Mouse (Mus musculus): Measurements from ENCODE around the gene Efhd2. TPM values are rescaled to one million over a fixed set of nuclear protein-coding genes. Genes with fewer than 3 reads are reported as not detected.

Efhd2 gene
- total and polyA plus RNA-seq, 2 experiments from 2014 or later: 38.8 to 49.0 TPM

DNA sequence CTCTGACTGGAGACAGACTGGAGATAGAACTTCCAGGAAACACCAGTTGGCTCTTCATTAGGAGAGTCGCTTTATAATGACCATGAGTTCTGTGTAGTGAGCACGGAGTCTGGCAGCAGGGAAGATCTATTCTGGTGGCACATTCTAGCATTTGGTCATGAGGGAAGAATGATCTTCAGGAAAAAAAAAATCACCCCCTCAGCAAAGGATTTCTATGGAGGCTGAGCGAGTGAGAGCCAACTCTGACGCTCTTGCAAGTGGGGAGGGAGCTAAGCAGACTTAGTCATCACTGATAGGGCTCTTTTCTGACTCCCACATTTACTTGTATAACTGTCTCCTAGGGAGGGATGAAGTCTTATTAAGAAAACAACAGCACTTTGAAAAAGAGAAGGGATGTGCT, 4.4 kb upstream of the Efhd2 start:
- Histone ChIP-seq H3K9me3 (ENCODE audit: low read length) (no peaks in the 10 kb centered on the region), H3K27ac (ENCODE audit: low read depth, low read length) (no peak overlapping the region), H3K36me3 (ENCODE audit: insufficient read depth, low read length) (no peaks in the 10 kb centered on the region), H3K27me3 (ENCODE audit: insufficient read depth, low read length) (no peaks in the 10 kb centered on the region), H3K4me1 (ENCODE audit: insufficient read depth, low read length) (no peaks in the 10 kb centered on the region), H3K4me3 (ENCODE audit: low read depth, low read length) (no peak overlapping the region), H3K9ac (replicated peaks; ENCODE audit: low read length, poor library complexity, severe bottlenecking) (no peak overlapping the region), H3K4me2 (ENCODE audit: low read depth, low read length, poor library complexity, severe bottlenecking) (no peak overlapping the region)
- no peak for DNase-seq (ENCODE audit: low spot score)
- no peak for ATAC-seq (ENCODE audit: low FRiP score)
- 77% methylated on average over 4 of the region's 4 CpGs for WGBS
- TF ChIP-seq CTCF (IDR thresholded peaks at IDR 0.05): no peak

GRCm38 (mm10) chr4:141878621-141879020, 3.9 kb upstream of the Efhd2 start:
- H3K27ac ChIP-seq (ENCODE audit: low read depth, low read length): no peak overlapping the region
- no peaks in the 10 kb centered on the region for H3K4me1 ChIP-seq (ENCODE audit: insufficient read depth, low read length)
- no peak overlapping the region for H3K4me2 ChIP-seq (ENCODE audit: low read depth, low read length, poor library complexity, severe bottlenecking)
- no peak for TF ChIP-seq CTCF (IDR thresholded peaks at IDR 0.05)
- H3K27me3 ChIP-seq (ENCODE audit: insufficient read depth, low read length): no peaks in the 10 kb centered on the region
- no peak overlapping the region for H3K4me3 ChIP-seq (ENCODE audit: low read depth, low read length)
- no peaks in the 10 kb centered on the region for H3K36me3 ChIP-seq (ENCODE audit: insufficient read depth, low read length)
- no peaks in the 10 kb centered on the region for H3K9me3 ChIP-seq (ENCODE audit: low read length)
- ATAC-seq (ENCODE audit: low FRiP score) (no peak), DNase-seq (ENCODE audit: low spot score) (no peak)
- no peak overlapping the region for H3K9ac ChIP-seq (replicated peaks; ENCODE audit: low read length, poor library complexity, severe bottlenecking)
- WGBS: 82% methylated on average over 7 of the region's 7 CpGs

- no peaks in the 10 kb centered on the region for H3K27me3 ChIP-seq (ENCODE audit: insufficient read depth, low read length)
These were observed 875 bp upstream of the Efhd2 start for GRCm38 (mm10) chr4:141875481-141876108.

DNA sequence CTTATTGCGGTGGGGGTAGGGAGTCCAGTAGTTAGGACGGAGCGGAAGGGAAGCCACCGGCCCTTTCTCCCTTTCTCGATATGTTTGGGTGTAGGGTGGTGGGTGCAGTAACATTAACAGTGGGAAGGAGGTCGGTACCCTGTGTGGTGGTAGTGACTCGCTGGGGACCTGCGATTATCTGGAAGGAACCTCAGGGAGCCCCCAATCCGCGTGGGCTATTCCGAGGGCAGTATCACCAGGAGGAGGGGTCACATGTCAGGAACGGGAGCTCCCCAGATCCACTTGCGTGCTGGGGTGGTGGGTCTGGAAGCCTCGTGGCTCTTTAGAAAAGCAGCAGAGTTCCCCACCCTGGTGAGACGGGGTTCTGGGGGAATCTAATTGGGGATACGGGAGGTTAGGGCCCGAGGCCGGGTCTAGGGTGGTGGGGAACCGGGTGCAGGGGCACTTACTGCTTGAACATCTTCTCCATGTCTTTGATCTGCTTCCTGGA, 564 bp downstream of the Efhd2 start:
- TF ChIP-seq CTCF (IDR thresholded peaks at IDR 0.05): no peak
- under 1% methylated on average over 19 of the region's 19 CpGs for WGBS
- Histone ChIP-seq H3K9ac (replicated peaks; ENCODE audit: low read length, poor library complexity, severe bottlenecking) (peak overlapping the region; percentile 80), H3K9me3 (ENCODE audit: low read length) (no peaks in the 10 kb centered on the region), H3K27me3 (ENCODE audit: insufficient read depth, low read length) (no peaks in the 10 kb centered on the region), H3K27ac (ENCODE audit: low read depth, low read length) (peak overlapping the region; percentile 57), H3K4me1 (ENCODE audit: insufficient read depth, low read length) (peaks cover 8% of the 10 kb centered on the region; the same call in 1 of the 2 replicates), H3K4me3 (ENCODE audit: low read depth, low read length) (peak overlapping the region; percentile 83), H3K36me3 (ENCODE audit: insufficient read depth, low read length) (no peaks in the 10 kb centered on the region; the same call in 1 of the 2 replicates), H3K4me2 (ENCODE audit: low read depth, low read length, poor library complexity, severe bottlenecking) (peak overlapping the region; percentile 70)
- ATAC-seq (ENCODE audit: low FRiP score): peak; percentile 28; the same call in 1 of the 2 replicates
- DNase-seq (ENCODE audit: low spot score): no peak

More at GRCm38 (mm10) chr4:141875481-141876108, 875 bp upstream of the Efhd2 start:
- peak; percentile 53 for TF ChIP-seq CTCF (IDR thresholded peaks at IDR 0.05)
- Histone ChIP-seq H3K36me3 (ENCODE audit: insufficient read depth, low read length) (no peaks in the 10 kb centered on the region; the same call in 1 of the 2 replicates), H3K27ac (ENCODE audit: low read depth, low read length) (peak overlapping the region; percentile 57), H3K4me2 (ENCODE audit: low read depth, low read length, poor library complexity, severe bottlenecking) (peak overlapping the region; percentile 70), H3K9me3 (ENCODE audit: low read length) (no peaks in the 10 kb centered on the region), H3K4me1 (ENCODE audit: insufficient read depth, low read length) (peaks cover 5% of the 10 kb centered on the region; the same call in 1 of the 2 replicates), H3K9ac (replicated peaks; ENCODE audit: low read length, poor library complexity, severe bottlenecking) (peak overlapping the region; percentile 80), H3K4me3 (ENCODE audit: low read depth, low read length) (peak overlapping the region; percentile 83)
- ATAC-seq (ENCODE audit: low FRiP score) (peak; percentile 17; the same call in 1 of the 2 replicates), DNase-seq (ENCODE audit: low spot score) (peak; percentile 61)
- 9% methylated on average over 8 of the region's 8 CpGs for WGBS

DNA sequence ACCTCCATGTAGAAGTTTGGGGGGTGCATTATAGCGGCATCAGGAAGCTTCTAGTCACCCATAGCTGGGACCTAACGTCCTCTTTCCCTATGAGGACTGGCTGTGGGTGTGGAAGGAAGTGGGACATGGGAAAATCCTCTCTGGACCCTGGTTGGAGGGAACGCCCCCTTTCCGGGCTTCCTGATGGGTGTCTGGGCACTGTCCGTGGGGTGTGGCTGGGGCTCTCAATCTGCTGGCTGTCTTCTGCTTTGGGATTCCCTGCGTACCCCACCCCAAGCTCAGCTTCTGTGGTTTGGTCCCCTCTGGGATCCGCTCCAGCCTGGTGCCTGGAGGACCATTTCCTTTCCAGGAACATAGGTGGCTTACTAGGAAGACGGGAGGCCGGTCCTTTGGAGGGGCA, 1.7 kb downstream of the Efhd2 start:
- ATAC-seq (ENCODE audit: low FRiP score): no peak
- 78% methylated on average over 9 of the region's 9 CpGs for WGBS
- Histone ChIP-seq H3K36me3 (ENCODE audit: insufficient read depth, low read length) (no peaks in the 10 kb centered on the region; the same call in 1 of the 2 replicates), H3K9me3 (ENCODE audit: low read length) (no peaks in the 10 kb centered on the region), H3K27me3 (ENCODE audit: insufficient read depth, low read length) (no peaks in the 10 kb centered on the region), H3K4me1 (ENCODE audit: insufficient read depth, low read length) (peaks cover 8% of the 10 kb centered on the region; the same call in 1 of the 2 replicates), H3K4me3 (ENCODE audit: low read depth, low read length) (peak overlapping the region; percentile 83), H3K9ac (replicated peaks; ENCODE audit: low read length, poor library complexity, severe bottlenecking) (no peak overlapping the region; the same call in 1 of the 2 replicates), H3K27ac (ENCODE audit: low read depth, low read length) (no peak overlapping the region), H3K4me2 (ENCODE audit: low read depth, low read length, poor library complexity, severe bottlenecking) (peak overlapping the region; percentile 70)
- no peak for DNase-seq (ENCODE audit: low spot score)
- TF ChIP-seq CTCF (IDR thresholded peaks at IDR 0.05): no peak

GRCm38 (mm10) chr4:141871909-141872308, 2.8 kb downstream of the Efhd2 start:
- Histone ChIP-seq H3K9ac (replicated peaks; ENCODE audit: low read length, poor library complexity, severe bottlenecking) (0 out of 2 replicates have a peak overlapping the region, but pooled peaks have one; percentile 14), H3K9me3 (ENCODE audit: low read length) (no peaks in the 10 kb centered on the region), H3K4me2 (ENCODE audit: low read depth, low read length, poor library complexity, severe bottlenecking) (peak overlapping the region; percentile 70), H3K27ac (ENCODE audit: low read depth, low read length) (peak overlapping the region; percentile 43; the same call in 1 of the 2 replicates), H3K4me3 (ENCODE audit: low read depth, low read length) (peak overlapping the region; percentile 83; the same call in 1 of the 2 replicates), H3K4me1 (ENCODE audit: insufficient read depth, low read length) (peaks cover 15% of the 10 kb centered on the region; the same call in 1 of the 2 replicates), H3K27me3 (ENCODE audit: insufficient read depth, low read length) (no peaks in the 10 kb centered on the region), H3K36me3 (ENCODE audit: insufficient read depth, low read length) (no peaks in the 10 kb centered on the region; the same call in 1 of the 2 replicates)
- TF ChIP-seq CTCF (IDR thresholded peaks at IDR 0.05): no peak; the same call in 1 of the 2 replicates
- DNase-seq (ENCODE audit: low spot score) (peak; percentile 82), ATAC-seq (ENCODE audit: low FRiP score) (peak; percentile 17; the same call in 1 of the 2 replicates)
- WGBS: 44% methylated on average over 9 of the region's 9 CpGs

Measured in midbrain, postnatal 0 days (tissue).